Mouse (Mus musculus): ENCODE measurements at regions not wholly inside any gene's neighbourhood (a gene's known extent, or its start where the extent isn't known, plus 50 kb on each side); places are given as distances from the start of the nearest gene placed in this dataset.
A peak's percentile ranks its signal among the peaks of the same experiment; 100 is the strongest.
"Not testable (repeated sequence)": the region's sequence is repeated elsewhere in the genome, so short reads cannot be mapped to it uniquely, and the experiment has no call there.

DNA sequence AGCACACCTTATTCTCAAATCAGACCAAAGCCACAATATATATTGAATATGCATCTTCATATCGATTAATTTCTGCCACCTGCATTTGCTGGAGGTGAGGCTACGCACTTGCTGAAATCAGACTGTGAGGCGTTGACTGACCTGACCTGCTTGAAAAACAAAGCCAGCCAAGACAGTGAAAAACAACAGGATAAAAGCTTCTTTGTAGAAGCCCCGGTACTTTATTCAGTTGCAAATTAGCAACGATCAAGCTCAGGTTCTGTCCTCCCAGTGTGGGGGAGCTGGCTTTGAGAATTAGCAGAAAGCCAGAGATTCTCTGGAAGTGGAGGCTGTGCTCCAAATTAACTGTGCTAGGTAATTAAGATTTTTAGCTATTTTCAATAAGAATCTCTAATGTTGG, 100.6 kb downstream of the Vmn2r79 start:
- no peak for DNase-seq

DNA sequence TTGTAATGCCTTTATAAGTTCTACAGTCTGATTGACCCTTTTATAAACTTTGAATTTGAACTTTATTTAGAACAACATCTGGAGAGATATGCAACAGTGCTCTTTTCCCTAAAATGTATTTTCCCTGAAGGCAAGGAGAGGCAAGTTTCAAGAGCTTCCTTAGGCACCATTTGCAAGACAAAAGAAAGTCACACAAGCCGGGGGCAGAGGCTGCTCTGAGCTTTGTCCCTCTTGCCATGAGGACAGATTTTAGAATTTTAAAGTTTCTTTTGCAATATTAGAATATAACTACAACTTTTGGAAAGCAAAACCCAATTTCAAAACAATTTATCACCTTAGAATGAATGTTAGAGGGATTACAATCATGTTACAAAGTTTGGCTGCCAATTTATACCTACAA, 103.7 kb downstream of the Vmn2r79 start:
- DNase-seq: not testable (repeated sequence)

- DNase-seq: not testable (repeated sequence)
Observed at GRCm38 (mm10) chr7:87100377-87100776, 104.5 kb downstream of the Vmn2r79 start.

GRCm38 (mm10) chr7:87101281-87101680, 105.4 kb downstream of the Vmn2r79 start:
- not testable (repeated sequence) for DNase-seq

- peak; percentile 15 for DNase-seq
Observed at GRCm38 (mm10) chr7:87110312-87110984, 114.5 kb downstream of the Vmn2r79 start.

DNA sequence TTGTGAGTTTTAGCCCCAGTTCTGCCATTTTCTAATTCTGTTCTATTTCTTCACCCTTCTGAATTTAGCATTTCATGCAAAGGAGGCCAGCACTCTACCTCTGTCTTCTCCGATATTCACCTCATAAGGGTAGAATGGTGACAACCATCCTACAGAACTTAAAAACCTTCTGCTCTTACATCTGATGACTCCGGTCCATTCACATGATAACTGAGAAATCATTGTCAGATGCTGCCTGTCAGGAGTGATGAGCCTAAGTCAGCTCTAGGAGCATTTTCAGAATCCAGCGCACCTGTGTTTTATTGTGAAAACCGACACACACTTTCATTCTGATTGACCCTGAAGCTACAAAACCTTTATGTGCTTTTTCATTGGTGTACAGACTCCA, 115.1 kb downstream of the Vmn2r79 start:
- DNase-seq: no peak

DNA sequence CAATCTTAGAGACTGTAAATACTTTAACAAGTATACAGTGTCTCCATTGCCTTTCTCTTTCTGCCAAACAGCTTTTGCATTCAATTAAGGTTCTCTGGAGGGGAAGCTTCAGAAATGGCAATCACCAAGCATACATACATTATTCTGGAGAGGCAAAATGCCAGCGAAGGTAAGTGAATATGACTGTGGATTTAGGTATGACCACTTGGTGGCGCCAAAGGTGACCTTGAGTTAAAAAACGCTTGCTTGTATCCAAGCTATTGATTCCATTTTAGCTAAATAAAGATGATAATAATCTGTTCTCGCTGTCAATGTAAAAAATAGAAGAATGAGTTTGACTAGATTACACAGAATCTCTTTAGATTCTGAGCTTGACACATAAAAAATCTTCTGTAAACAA, 117.7 kb downstream of the Vmn2r79 start:
- DNase-seq: peak; percentile 68

DNA sequence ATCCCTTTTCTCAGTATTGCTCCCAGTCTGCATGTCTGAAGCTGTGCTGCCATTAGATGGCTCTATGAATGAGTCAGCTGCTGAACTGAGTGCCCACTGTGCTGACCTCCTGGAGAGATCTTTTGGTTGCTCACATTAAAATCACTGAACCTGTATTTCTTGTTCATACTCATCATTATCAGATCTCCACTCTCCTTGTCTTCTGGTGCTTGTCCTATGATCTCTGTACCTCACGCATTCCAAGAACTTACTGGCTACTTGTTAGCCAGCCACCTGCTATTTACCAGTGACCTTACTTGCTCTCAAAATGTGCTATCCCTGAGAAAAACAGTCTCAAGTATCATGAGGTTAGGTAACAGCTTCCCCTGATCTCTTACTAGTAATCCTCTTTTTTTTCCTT, 123.4 kb upstream of the Nox4 start:
- DNase-seq: no peak

GRCm38 (mm10) chr7:87145896-87146295, 100.0 kb upstream of the Nox4 start:
- DNase-seq: no peak

DNA sequence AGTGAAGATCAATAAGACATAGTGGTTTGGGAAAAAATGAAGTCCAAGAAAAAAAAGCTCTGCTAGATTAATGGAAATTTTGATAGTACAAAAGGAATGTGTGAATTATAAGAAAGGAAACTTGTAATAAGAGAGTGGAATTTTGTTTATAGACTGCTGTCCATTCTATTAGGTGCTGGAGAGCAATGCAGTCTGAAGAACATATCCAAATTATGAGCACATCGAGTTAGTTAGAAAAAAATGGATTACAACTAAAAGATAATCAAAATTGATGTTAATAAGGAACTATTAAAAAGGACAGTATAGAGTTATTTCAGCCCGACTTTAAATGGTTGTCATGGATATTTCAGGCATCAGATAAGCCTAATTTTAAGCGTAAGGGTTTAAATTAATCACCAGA, 98.2 kb upstream of the Nox4 start:
- no peak for DNase-seq

GRCm38 (mm10) chr7:87148681-87149080, 97.2 kb upstream of the Nox4 start:
- no peak for DNase-seq

DNA sequence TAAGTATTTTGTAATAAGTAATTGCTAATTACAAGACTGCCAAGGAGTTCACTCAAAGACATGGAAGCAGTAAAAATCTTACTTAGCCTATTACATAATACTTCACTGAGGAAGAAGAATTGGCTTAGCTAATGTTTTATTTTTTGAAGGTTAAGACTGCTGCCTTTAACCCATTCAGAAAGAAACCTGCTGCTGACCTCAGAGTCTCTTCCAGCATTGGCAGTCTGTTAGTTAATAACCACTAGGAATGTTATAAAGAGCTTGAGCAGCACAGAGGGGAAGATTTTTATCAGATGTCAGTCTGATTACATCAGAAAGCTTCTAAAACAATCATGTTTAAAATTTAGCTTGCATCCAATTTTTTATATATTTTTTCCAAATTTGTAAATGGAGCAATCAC, 94.9 kb upstream of the Nox4 start:
- no peak for DNase-seq

DNA sequence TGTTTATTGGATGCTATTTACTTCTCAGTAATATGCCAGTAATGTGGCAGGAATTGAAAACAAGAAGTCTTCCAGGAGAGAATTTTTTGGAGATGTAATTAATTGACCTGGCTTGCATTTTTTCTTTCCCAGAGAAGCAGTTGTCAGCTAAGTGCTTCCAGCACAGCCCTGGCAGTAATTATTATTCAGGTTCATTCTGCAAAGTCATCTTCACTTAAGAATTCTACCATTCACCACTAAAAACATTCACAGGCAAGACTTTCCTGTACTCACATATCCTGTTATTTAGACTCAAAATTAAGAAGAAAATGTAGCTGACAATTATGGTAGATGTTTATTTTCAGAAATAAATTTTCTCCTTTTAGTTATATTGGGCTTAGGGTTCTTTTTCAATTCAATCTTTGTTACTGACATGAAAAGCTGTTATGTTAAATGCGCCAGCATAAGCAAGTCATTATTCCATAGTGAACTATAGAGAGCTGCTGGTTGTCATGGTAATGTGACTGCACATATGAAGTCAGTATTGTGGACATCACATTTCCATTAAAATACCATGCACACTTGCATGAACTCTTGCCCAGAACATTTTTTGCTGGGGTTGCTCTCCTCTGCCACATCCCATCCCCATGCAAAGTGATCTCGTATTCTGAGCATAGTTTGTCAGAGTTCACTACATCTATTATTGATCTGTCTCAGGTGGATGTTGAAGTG, 59.3 kb upstream of the Nox4 start:
- no peak for DNase-seq

GRCm38 (mm10) chr7:87195647-87196046, 50.2 kb upstream of the Nox4 start:
- DNase-seq: no peak
